Mouse (Mus musculus) heart, embryonic 10.5 days (tissue): Measurements from ENCODE around the gene Strada. TPM values are rescaled to one million over a fixed set of nuclear protein-coding genes. Genes with fewer than 3 reads are reported as not detected.
"Not testable (repeated sequence)": the region's sequence is repeated elsewhere in the genome, so short reads cannot be mapped to it uniquely, and the experiment has no call there.

Experiments
- DNase-seq: peaks from one replicate; pipeline ENCODE4 v3.0.0-alpha.2; 2017; ENCODE audit warnings: low spot score
- H3K27ac ChIP-seq: fragments of 300-500 bp; sonication (generic); 2 replicates; pipeline ENCODE4 v1.5.1; 2016; ENCODE audit warnings: mild to moderate bottlenecking
- H3K27me3 ChIP-seq: fragments of 300-500 bp; sonication (generic); 2 replicates; pipeline ENCODE4 v1.6.1; 2016; ENCODE audit warnings: mild to moderate bottlenecking; ENCODE audit not compliant: poor library complexity, insufficient read depth, severe bottlenecking
- H3K36me3 ChIP-seq: fragments of 300-500 bp; sonication (generic); 2 replicates; pipeline ENCODE4 v1.6.1; 2016; ENCODE audit warnings: mild to moderate bottlenecking, moderate library complexity
- H3K4me1 ChIP-seq: fragments of 300-500 bp; sonication (generic); 2 replicates; pipeline ENCODE4 v1.6.1; 2016; ENCODE audit warnings: mild to moderate bottlenecking
- H3K4me3 ChIP-seq: fragments of 300-500 bp; sonication (generic); 2 replicates; pipeline ENCODE4 v1.5.1; 2016; ENCODE audit warnings: mild to moderate bottlenecking, moderate library complexity
- H3K9me3 ChIP-seq: fragments of 300-500 bp; sonication (generic); 2 replicates; pipeline ENCODE4 v1.6.1; 2016; ENCODE audit warnings: mild to moderate bottlenecking, moderate library complexity
- WGBS: fragments of 180-500 bp; shearing (Covaris S2); methylation state at CpG from one replicate; pipeline ENCODE4 v1.1.7; 2016; 5-methylcytosine and 5-hydroxymethylcytosine counted together
- polyA plus RNA-seq: library from polyadenylated mRNA; unstranded; fragments of >200 nt; fragmentation: Nextera tagmentation; extraction: Ambion mirVana; gene quantifications from 2 replicates; pipeline ENCODE4 v1.2.1, GENCODE M21; 2016

Strada gene
- polyA plus RNA-seq, 1 experiment from 2014 or later = 27.4 TPM

DNA sequence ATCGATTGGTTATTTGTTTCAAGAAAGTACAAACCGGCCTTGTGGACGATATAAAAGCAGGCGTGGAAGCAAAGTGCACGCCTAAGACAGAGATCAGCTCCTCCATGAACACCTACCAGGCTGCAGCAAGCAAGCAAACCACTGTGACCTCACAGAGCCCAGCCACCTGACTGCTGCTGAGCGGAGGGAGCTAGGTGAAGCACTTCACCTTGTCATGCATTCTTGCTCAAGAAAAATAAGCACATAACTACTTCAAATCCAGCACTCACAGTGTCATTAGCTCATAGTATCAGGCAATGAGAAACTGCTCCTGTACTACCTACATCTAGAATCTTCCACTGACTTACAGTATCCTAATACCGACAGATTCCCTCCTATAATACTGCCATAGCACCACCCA is 2.0 kb downstream of the Strada start:
- not testable (repeated sequence) for H3K27ac ChIP-seq, H3K27me3 ChIP-seq, H3K4me1 ChIP-seq, H3K9me3 ChIP-seq, H3K4me3 ChIP-seq, DNase-seq
- H3K36me3 ChIP-seq = peaks cover 73% of the 10 kb centered on the region
- 93% methylated on average over 7 of the region's 7 CpGs for WGBS

DNA sequence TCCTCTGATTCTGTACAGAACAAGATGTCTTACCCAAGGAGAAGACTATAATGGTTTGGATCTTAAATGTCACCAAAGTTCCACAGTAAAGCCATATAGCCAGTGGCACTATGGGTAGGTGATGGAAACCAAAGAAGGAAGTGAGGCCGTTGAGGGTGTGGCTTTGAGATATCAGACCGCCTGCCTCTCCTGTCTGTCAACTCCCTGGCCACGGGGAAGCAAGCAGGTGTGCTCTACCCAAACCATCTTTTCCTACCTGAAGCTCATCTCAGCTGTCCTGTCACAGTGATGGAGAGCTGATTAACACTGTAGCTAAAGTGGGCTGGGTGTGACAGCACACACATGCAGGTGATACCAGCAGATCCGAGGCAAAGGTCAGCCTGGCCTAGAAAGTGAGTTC is 3.7 kb downstream of the Strada start:
- 0 out of 2 replicates have a peak, but pooled peaks cover 4% of the 10 kb centered on the region for H3K4me1 ChIP-seq
- no peaks in the 10 kb centered on the region for H3K27me3 ChIP-seq
- no peak for DNase-seq
- no peak overlapping the region for H3K4me3 ChIP-seq
- WGBS = 82% methylated on average over 4 of the region's 4 CpGs
- H3K9me3 ChIP-seq = no peaks in the 10 kb centered on the region
- peaks cover 56% of the 10 kb centered on the region for H3K36me3 ChIP-seq
- H3K27ac ChIP-seq = no peak overlapping the region

DNA sequence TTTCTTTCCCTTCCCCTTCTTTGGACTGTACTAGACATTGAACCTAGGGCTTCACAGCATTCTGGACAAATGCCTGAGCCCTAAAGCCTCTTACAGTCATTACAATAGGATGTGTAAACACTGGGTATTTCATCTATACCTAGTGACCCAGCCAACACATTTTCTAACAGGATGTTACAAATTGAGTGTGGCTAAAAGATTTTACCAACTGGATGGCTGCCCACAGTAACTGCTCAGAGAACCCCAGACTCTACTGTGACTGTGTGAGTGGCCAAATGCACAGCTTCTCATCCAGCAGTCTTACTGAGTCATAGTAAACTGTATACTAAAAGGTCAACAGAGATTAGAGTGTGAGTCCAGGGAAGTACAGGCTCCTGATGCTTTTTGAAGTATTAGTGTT is 6.6 kb downstream of the Strada start:
- H3K36me3 ChIP-seq = peaks cover 29% of the 10 kb centered on the region
- H3K4me3 ChIP-seq = no peak overlapping the region
- DNase-seq = no peak
- H3K4me1 ChIP-seq = peaks cover 10% of the 10 kb centered on the region
- H3K27ac ChIP-seq = no peak overlapping the region
- no peaks in the 10 kb centered on the region for H3K9me3 ChIP-seq
- H3K27me3 ChIP-seq = no peaks in the 10 kb centered on the region

DNA sequence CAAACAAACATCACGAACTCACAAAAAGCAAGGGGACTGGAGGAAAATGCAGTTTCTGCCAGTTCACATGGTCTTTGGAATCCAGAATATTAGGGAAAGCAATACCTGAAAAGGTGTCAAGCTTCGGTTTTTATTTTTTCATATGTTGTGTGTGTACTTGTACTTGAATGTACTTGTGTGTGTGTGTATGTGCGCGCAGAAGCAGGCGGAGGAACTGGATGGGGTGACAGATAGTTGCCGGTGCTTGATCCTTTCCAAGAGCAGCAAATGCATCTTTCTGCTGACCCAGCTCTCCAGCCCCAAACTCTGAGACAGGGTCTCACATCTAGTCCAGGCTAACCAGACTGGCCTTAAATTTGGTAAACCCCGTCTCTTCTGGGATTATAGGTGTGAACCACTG is 7.1 kb downstream of the Strada start:
- Histone ChIP-seq H3K4me3 (no peak overlapping the region), H3K9me3 (no peaks in the 10 kb centered on the region), H3K4me1 (peaks cover 10% of the 10 kb centered on the region), H3K27me3 (no peaks in the 10 kb centered on the region), H3K36me3 (peaks cover 25% of the 10 kb centered on the region), H3K27ac (no peak overlapping the region)
- WGBS = 89% methylated on average over 7 of the region's 7 CpGs
- DNase-seq = peak; percentile 60

DNA sequence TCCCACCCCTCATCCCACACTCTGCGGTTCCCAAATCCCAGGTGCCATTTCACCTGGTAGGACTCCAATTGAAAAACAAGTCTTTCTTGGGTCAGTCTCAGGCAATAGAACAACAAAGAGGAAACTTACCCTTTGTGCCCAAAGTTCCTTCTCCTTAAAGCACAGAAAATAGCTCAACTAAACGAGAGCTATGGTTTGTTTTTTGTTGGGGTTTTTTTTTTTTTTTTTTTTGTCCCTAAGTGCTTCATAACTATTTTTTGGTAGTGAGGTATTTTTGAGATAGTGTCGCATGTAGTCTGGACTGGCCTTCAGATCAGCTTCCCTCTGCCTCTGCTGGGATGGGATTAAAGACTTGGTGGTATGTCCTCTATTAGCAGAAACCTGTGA is 7.8 kb downstream of the Strada start:
- Histone ChIP-seq H3K4me3 (peak overlapping the region; percentile 82), H3K27me3 (no peaks in the 10 kb centered on the region), H3K36me3 (peaks cover 25% of the 10 kb centered on the region), H3K4me1 (peaks cover 10% of the 10 kb centered on the region), H3K27ac (peak overlapping the region; percentile 88), H3K9me3 (no peaks in the 10 kb centered on the region)
- DNase-seq = no peak
- 39% methylated on average over 3 of the region's 3 CpGs for WGBS

DNA sequence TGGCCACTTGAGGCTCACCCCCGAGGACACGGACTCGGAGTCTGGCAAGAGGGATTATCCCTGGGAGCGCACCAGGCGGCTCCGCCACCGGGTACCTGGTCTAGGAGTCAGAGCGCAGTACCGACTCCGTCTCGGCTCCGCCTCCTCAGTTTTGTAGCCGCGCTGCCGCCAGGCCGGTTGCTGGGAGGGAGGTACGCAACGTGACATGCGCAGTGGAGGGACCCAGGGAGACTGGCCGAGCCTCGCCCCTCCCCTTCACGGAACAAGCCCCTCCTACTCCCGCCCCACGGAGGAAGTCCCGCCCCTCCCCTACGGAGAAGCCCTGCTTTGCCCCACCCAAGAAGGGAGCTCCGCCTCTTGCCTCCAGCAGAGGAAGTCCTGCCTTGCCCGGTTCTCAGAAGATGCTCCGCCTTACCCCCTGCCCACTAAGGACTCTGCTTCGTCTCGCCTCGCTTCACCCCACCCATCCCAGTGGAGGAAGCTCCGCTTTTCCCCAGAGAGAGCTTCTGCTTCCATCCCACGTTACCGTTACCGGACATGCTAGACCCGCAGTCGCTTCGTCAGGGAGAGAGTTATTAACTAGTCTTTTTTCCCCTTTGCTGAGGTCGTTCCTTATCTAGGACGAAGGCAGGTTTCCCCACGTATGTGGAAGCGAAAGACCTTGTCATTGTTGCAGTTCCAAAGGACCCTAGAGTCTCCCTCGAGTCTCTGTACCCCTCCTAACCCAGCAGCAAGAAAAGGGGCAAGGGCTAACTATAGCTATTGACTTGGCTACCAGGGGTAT is 8.4 kb downstream of the Strada start:
- Histone ChIP-seq H3K27ac (peak overlapping the region; percentile 88), H3K4me3 (peak overlapping the region; percentile 82), H3K36me3 (peaks cover 22% of the 10 kb centered on the region), H3K27me3 (no peaks in the 10 kb centered on the region), H3K4me1 (peaks cover 10% of the 10 kb centered on the region), H3K9me3 (no peaks in the 10 kb centered on the region)
- WGBS = under 1% methylated on average over 41 of the region's 44 CpGs
- peak; percentile 99 for DNase-seq

DNA sequence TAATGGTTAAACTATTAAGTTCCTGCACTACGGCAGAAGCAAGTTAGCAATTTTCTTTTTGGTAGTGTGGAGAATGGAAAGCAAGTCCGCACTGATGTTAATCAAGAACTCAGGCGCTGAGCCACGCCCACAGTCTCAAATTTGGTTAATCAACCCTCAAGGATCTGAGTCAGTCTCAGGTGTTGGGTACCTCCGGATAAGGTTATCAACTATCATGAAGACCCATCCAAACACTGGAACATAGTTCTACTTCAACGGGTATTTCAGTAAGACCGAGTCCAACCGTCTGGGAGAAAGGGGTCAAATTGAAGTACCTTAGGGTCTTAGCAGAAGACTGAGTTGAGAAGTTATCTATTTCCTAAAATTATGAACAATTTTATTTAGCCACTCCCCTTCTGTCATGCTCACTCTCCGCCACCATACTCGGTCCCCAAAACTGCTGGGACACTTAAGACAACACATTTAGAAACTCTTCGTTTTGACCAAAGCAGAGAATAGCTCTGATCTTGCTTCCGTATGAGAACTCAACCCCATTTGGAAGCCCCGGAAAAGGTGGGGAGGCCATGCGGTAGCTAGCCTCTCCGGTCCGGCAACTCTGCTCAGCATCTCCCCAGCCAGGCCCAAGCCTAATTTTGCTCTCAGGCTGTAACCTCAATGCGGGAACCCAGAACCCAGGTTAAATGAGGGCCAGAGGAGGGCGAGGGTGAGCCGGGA is 9.2 kb downstream of the Strada start:
- Histone ChIP-seq H3K36me3 (peaks cover 15% of the 10 kb centered on the region), H3K4me1 (peaks cover 10% of the 10 kb centered on the region), H3K4me3 (peak overlapping the region; percentile 82), H3K27me3 (no peaks in the 10 kb centered on the region), H3K27ac (peak overlapping the region; percentile 88), H3K9me3 (no peaks in the 10 kb centered on the region)
- WGBS = 11% methylated on average over 19 of the region's 19 CpGs
- no peak for DNase-seq

DNA sequence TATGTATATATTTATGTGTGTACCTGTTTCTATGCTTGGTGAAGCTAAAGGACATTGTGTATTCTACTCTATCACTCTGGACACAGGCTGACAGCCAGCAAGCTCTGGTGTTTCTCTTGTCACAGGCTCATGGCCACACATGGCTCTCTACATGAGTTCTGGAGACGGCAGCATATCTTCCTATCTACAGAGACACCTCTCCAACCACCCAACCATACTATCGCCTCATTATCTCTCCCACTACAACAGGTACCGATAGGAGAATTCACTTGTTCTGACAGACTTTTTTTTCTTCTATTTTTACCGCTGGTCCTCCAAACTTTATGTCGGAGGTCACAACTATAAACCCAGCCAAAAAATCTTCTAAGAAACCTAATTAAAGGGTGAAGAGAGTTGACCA is 9.7 kb downstream of the Strada start:
- H3K9me3 ChIP-seq = no peaks in the 10 kb centered on the region
- 60% methylated on average over 5 of the region's 5 CpGs for WGBS
- H3K27me3 ChIP-seq = no peaks in the 10 kb centered on the region
- H3K36me3 ChIP-seq = peaks cover 9% of the 10 kb centered on the region
- peak overlapping the region; percentile 82 for H3K4me3 ChIP-seq
- no peak overlapping the region for H3K27ac ChIP-seq
- peaks cover 10% of the 10 kb centered on the region for H3K4me1 ChIP-seq
- DNase-seq = no peak

DNA sequence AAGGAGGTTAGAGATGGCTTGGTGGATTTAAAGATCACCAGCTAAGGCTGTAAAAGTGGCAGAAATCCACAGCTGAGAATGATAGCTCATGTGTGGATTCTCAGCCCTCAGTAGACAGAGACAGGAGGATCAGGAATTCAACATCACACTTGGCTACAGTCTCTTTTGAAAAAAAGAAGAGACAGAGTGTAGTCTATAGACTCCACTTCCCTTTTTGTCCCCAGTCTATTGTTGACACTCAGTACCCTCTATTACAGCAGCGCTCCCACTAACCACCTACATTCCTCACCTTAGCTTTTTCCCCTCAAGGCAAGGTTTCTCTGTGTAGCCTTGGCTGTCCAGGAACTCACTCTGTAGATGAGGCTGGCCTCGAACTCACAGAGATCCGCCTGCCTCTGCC is 10.3 kb downstream of the Strada start:
- H3K27ac ChIP-seq = no peak overlapping the region
- WGBS = 92% methylated on average over 3 of the region's 3 CpGs
- no peaks in the 10 kb centered on the region for H3K27me3 ChIP-seq

DNA sequence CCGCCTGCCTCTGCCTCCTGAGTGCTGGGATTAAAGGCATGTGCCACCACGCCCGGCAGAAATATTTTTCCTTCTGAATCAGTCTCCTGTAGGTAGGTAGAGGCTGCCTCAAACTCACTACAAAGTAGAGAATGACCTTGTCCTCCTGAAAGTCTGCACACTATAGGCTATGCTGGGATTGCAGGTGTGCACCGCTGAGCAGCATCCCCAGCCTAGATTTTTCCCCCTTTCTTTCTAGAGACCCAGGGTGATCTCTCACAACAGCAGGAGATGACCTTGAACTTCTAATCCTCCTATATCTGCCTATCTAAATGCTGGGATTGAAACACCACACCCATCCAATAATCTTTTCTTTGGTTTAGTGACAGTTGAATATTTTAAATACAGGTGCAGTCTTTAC is 14.6 kb downstream of the Strada start:
- no peaks in the 10 kb centered on the region for H3K9me3 ChIP-seq
- no peaks in the 10 kb centered on the region for H3K27me3 ChIP-seq
- H3K4me1 ChIP-seq = peaks cover 3% of the 10 kb centered on the region
- no peak overlapping the region for H3K27ac ChIP-seq
- WGBS = 87% methylated on average over 4 of the region's 4 CpGs
- peaks cover 6% of the 10 kb centered on the region; the same call in 1 of the 2 replicates for H3K36me3 ChIP-seq
- no peak for DNase-seq
- H3K4me3 ChIP-seq = no peak overlapping the region

More for the DNA sequence above, 10.3 kb downstream of the Strada start:
- no peak for DNase-seq
- Histone ChIP-seq H3K9me3 (no peaks in the 10 kb centered on the region), H3K4me3 (no peak overlapping the region), H3K36me3 (peaks cover 4% of the 10 kb centered on the region; the same call in 1 of the 2 replicates), H3K4me1 (peaks cover 10% of the 10 kb centered on the region)

DNA sequence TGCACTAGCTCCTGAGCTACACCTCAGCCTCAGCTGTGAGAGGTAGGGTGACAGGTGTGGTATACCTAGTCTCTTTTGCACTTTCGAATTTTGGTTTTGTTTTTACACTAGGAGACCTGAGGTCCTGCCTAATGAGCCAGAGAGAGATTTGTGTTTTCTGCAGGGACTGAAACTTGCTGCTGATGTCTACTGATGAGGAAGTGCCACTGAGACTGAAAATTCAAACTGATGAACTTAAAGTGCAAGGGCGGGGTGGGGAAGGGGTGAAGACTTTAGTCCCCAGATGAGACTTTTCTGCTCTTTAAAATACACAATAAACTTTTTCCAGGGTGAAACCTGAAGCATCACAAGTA is 21.5 kb downstream of the Strada start:
- no peak overlapping the region for H3K27ac ChIP-seq
- no peak for DNase-seq
- no peak overlapping the region for H3K4me3 ChIP-seq
- 85% methylated on average over 2 of the region's 2 CpGs for WGBS
- peaks cover 6% of the 10 kb centered on the region; the same call in 1 of the 2 replicates for H3K36me3 ChIP-seq
- H3K9me3 ChIP-seq = no peaks in the 10 kb centered on the region
- no peaks in the 10 kb centered on the region for H3K27me3 ChIP-seq
- H3K4me1 ChIP-seq = peaks cover 8% of the 10 kb centered on the region; the same call in 1 of the 2 replicates

DNA sequence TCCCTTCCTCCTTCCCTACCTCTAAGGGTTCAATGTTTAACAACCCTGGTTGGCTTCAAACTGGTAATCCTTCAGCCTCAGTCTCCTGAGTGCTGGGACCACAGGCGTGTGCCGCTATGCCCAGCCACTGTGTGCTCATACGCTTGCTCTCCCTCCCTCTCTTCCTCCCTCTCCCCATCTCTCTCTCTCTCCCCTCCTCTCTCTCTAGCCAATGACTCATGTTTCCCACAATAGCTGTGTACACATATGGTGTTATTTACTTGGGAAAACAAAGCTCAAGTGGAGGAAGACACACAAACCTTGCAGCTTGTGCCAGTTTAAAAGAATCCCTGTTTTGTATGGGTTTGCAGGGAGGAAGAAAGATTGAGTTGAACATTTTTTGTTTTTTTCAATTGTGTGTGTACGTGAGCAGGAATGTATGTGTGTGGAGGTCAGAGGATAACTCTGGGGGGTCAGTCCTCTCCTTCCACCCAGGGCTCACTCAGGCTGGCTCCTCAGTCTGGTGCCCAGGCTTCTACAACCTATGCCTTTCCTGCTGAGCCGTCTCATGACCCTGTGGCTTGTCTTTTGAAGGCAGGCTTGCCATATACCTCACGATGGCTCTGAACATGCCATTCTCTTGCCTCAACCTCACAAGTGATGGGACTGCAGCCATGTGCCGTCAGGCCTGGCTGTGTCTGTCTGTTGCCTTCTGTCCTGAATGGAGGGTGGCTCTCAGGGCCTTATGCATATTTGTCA is 22.1 kb downstream of the Strada start:
- Histone ChIP-seq H3K4me3 (no peak overlapping the region), H3K36me3 (peaks cover 6% of the 10 kb centered on the region; the same call in 1 of the 2 replicates), H3K27ac (no peak overlapping the region), H3K9me3 (no peaks in the 10 kb centered on the region), H3K4me1 (peaks cover 8% of the 10 kb centered on the region; the same call in 1 of the 2 replicates), H3K27me3 (no peaks in the 10 kb centered on the region)
- no peak for DNase-seq
- 68% methylated on average over 7 of the region's 7 CpGs for WGBS
